Mouse (Mus musculus) cerebellum, adult 8-10 months (tissue): Measurements from ENCODE around the gene Ccdc51.

Experiments used
- DNase-seq: peaks from one replicate; pipeline ENCODE4 v3.0.0; 2022

Gene Ccdc51

DNA sequence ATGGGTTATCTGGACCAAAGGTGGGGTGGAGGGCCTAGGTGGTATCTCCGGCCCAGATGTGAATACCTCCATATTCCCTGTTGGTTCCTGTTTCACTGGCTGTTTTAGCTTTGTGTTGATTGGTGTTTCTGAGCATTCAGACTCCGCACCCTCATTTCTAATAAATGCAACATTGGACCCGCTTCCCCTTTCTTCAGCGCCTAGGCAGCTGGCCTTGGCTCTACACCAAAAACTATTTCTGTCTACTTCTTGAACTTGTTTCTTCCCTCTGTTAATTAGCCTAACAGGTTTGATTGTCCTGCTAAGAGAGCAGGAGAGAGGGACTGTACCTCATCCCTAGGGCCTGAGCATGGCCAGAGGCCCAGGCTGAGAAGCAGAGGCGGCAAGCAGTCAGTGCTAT lies 24.8 kb upstream of the Ccdc51 start:
- no peak for DNase-seq

DNA sequence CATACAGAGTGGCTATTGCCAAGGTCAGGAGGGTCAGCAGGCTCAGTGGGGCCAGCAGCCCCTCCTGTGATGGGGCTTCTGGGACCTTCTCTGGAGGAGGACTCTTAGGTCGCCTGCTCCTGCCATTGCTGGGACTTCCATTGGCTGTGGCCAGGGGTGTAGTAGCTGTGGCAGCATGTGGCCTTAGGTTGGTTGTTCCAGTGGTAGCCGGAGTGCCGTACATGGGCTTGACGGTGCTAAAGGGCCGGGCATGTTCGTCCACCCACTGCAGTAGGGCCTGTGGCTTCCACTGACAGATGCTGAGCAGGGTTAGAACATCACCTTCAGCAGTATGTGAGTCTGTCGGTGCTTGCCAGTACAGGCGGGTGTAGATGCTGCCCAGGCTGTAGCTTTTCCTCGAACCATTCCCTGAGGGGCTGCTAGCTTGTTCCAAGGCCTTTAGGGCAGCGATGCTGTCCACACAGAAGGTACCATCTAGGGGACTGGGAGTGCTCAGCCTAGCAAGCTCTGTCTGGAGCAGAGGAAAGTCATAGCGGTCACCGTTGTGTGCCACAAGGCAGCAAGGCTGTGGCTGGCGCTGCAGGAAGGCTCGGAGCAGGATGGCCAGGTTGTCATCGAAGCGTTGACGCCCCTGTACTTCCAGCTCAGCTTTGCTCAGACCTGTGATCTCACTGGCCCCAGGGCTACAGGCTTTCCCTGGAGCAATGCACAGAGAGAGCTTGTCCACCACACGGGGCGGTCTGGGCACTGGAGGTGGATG lies 24.1 kb upstream of the Ccdc51 start:
- no peak for DNase-seq

- DNase-seq = peak; percentile 88
These were observed 23.0 kb upstream of the Ccdc51 start, which contains the start of gene Trex1 for GRCm38 (mm10) chr9:109059136-109059903. TSS of gene Trex1 (minus strand) at chr9:109059734.

GRCm38 (mm10) chr9:109060184-109060897 lies 22.0 kb upstream of the Ccdc51 start:
- DNase-seq = no peak

DNA sequence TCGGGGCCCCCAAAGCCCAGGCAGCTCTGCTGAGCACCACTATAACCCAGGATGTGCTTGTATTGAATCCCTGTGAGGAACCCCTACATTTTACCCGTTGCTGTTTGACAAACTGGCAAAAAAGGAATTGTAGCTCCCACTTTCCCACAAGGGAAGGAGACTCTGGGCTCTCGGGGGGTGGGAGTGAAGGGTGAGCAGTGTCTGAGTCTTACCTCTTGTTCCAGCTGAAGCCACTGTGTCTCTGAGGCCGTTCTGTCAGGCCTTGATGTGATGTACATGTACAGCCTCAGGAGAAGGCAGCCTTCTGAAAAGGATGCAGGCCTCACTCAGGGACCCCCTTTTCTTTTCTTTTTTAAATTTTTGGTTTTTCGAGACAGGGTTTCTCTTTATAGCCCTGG lies 21.4 kb upstream of the Ccdc51 start:
- DNase-seq = no peak

- no peak for DNase-seq
These were observed 14.1 kb upstream of the Ccdc51 start for GRCm38 (mm10) chr9:109068095-109068735.

DNA sequence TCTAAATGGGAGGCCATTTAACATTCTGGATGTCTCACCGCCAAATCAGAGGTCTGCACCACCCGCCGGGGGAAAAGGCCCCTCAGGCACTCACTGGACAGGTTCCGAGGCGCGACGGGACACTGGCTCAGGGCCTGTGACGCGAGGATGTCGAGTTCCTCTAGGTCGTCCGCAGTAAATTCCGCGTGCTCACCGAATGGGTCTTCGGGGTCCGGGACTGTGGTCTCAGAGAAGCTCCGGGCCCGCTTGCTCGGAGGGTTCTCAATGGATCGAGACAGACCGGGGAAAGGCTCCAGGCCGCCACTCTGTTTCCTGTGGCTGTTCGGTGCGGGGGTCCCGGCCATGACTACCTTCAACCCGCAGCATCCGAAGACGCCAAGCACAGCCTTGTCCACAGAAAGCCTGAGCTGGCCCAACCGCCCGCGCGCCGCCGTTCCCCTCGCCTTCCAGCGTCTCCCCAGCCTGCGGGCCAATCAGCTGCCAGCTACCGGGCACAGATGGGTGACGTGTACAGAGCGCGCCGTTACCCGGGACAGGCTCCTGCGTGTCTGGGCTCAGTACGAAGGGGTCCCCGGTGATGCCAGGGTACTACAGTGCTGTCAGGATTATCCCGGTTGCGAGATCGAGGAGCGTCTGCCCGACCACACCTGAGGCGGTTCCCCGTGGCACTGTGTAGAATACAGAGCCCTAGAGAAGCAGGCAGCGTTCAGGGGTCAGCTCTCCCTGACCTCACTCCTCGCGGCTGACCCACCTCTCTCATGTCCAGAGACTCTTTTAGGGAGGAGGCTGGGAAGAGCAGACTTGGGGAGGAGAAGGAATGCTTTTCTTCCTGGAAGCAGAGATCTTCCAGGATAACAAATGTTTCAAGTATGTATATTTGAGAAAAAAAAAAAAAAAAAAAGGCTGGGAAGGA lies 8.4 kb upstream of the Ccdc51 start, which contains the start of gene Atrip:
Atrip (minus strand) TSS at position 464 of the 913 bp plus-strand sequence.
- DNase-seq = peak; percentile 88

GRCm38 (mm10) chr9:109080516-109080915 lies 1.8 kb upstream of the Ccdc51 start:
- DNase-seq = no peak

GRCm38 (mm10) chr9:109081749-109082123 lies 557 bp upstream of the Ccdc51 start:
- no peak for DNase-seq

DNA sequence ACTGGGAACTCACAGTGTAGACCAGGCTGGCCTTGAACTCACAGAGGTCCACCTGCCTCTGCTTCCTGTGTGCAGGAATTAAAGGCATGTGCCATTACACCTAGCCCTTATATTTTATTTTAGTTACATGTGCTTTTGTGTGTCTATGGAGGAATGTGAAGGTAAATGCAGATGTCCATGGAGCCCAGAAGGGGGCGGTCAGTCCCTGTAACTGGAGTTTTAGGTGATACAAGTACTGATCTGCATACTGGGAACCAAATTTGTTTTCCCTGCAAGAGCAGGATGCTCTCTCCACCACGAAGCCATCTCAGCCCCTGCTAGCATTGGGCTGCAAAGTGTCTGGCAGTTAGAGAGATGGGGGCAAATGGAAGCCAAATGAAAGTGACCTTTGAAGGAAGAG lies 2.6 kb downstream of the Ccdc51 start:
- DNase-seq = no peak

- peak; percentile 35 for DNase-seq
These were observed 5.7 kb downstream of the Ccdc51 start for GRCm38 (mm10) chr9:109087987-109088386.

GRCm38 (mm10) chr9:109090446-109090845 lies 8.2 kb downstream of the Ccdc51 start:
- DNase-seq = no peak

DNA sequence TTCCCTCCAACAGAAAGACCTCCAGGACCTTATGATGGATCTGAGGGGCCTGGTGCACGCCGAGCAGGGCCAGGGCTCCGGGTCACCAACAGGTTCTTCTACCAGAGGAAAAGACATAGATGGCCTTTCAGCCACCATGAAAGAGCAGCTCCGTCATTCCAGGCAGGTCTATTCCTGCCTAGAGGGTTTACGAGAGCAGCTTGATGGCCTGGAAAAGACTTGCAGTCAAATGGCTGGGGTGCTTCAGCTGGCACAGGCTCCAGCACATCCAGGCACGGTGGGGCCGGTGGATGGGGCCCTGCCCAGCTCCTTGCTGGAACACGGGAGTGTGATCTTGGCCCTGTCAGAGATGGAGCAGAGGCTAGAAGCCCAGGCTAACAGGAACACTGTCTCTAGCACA lies 9.5 kb downstream of the Ccdc51 start:
- DNase-seq = no peak

DNA sequence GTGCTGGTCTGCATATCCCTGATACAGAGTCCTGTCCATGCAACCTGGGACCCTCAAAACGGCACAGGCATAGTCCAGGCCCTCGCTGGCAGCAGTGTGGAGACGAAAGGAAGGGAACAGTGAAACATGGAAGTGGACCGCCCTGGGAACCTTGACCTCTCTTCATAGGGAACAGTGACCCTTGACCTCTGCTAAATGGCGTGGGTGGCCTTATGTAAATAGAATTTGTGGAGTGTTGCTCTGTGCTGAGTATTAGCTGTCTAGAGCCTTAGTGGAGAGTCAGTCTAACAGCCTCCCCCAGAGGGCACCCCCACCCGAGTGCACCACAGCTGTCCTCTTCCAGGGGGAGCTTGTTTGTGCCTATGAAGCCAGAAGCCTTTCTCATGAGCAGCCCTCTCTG lies 10.5 kb downstream of the Ccdc51 start:
- no peak for DNase-seq

DNA sequence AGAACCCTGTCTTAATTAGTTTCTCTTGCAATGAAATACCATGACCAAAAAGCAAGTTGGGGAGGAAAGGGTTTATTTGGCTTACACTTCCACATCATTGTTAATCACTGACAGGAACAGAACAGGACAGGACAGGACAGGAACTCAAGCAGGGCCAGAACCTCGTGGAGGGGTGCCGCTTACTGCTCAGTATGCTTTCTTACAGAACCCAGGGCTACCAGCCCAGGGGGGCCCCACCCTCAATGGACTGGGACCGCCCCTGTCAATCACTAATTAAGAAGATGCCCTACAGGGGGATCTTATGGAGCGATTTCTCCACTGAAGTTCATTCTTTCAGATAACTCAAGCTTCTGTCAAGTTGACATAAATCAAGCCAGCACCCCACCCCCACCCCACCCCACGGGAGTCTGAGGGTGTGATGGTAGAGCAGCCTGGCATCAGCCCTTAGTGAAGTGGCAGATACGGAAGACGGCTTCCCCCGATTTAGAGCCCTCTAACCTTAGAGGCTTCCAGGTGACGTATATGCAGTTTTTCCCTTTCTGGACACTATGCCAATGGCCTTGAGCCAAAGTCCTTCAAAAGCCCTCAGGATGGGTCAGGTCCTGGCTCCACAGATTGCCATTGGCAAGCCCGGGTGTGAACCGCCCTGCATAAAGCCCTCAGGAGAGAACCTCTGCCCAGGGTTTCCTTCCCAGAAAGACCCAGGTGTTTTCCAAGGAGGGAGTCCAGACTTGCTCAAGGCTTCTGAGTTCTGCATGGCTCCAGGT lies 11.7 kb downstream of the Ccdc51 start:
- DNase-seq = no peak

DNA sequence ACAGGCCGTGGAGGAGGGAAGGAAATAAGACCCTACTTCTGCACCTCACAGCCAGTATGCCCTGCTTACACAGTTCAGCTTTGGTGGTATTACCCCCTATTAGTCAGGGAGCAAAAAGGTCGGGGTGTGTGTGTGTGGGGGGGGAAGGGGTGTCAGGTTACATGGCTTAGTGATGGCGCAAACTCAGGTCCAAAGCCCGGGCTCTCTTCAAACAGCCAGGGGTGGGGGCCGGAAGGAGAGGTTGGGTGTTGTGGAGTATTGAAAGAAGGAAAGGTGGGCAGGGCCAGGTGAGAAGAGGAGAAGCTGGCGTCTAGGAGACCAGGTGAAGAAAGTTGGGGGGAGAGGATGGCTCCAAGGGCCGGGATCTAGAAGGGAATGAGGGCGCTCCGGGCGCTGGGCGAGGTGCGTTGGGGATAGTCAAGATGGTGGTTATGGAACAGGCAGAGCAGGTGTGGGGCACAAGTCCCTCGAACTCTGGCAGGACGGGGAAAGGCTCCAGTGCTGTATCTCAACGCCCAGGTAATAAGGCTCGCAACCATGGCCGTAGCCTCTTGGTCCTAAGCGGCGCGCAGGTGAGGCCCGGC lies 12.4 kb downstream of the Ccdc51 start:
- no peak for DNase-seq

- peak; percentile 45 for DNase-seq
These were observed 13.1 kb downstream of the Ccdc51 start, which contains the start of gene Plxnb1 for GRCm38 (mm10) chr9:109095137-109095982. TSS of gene Plxnb1 (plus strand) at chr9:109095389.

DNA sequence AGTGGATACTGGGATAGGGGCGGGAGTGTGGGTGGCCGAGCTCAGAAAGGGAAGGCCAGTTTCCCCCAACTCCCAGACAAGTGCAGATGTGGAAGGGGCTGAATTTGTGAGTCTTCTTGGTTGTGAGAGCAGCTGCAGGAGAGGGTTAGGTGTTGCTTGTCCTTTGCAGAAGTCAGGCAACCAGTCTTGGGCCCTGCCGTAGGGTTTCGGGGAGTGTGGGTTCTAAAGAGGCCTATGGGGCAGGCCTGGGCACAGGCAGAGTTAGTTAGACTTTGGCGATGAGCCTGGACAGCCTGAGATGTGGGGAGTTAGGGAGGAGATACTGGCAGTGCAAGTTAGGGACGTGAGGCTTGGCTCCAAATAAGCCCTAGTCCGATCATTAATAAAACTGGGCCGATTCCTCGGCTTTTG lies 14.0 kb downstream of the Ccdc51 start:
- DNase-seq = no peak

DNA sequence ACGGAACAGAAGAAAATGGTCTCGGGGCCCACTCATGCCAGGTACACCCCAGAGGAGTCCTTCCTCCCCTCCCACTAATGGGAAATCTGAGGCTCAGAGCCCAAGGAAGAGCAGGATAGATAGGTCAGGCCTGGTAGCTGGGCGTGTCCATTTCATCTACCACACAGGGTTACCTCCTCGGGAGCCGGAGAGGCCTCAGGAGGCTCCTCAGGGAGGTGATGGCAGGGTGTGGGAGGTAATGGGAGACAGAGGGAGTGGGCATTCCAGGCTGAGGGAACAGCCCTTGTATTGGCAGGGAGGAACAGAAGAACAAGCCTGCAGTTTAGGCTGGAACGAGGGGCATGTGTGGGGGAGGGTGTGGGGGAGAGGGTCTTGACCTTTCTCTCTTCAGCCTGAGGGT lies 14.6 kb downstream of the Ccdc51 start:
- no peak for DNase-seq

- no peak for DNase-seq
These were observed 15.0 kb downstream of the Ccdc51 start for GRCm38 (mm10) chr9:109097291-109097690.
